Mouse (Mus musculus): ENCODE results near the gene Dnm3. TPM values are rescaled to one million over a fixed set of nuclear protein-coding genes. Genes with fewer than 3 reads are reported as not detected.

Gene Dnm3
- polyA plus RNA-seq, 1 experiment from 2014 or later = 1.5 TPM

- no peak for ATAC-seq (replicated peaks; ENCODE audit: insufficient number of reproducible peaks, low FRiP score, low TSS enrichment)
- Histone ChIP-seq H3K9me3 (replicated peaks; ENCODE audit: control insufficient read depth, low read length) (no peaks in the 10 kb centered on the region), H3K27ac (ENCODE audit: low read depth, low read length) (no peak overlapping the region), H3K4me1 (ENCODE audit: control insufficient read depth, insufficient read depth, low read length) (no peaks in the 10 kb centered on the region), H3K4me3 (ENCODE audit: low read depth, low read length) (no peak overlapping the region), H3K4me2 (no peak overlapping the region), H3K36me3 (ENCODE audit: control insufficient read depth, insufficient read depth, low read length) (no peaks in the 10 kb centered on the region), H3K27me3 (ENCODE audit: control insufficient read depth, insufficient read depth, low read length) (no peaks in the 10 kb centered on the region), H3K9ac (ENCODE audit: low read depth, low read length) (no peak overlapping the region)
Observed at GRCm38 (mm10) chr1:162222353-162222752, 255.5 kb downstream of the Dnm3 start.

- no peak overlapping the region for H3K4me3 ChIP-seq (ENCODE audit: low read depth, low read length)
- WGBS (ENCODE audit: insufficient replicate concordance) = 20% methylated on average over 4 of the region's 4 CpGs
Observed at GRCm38 (mm10) chr1:162221801-162222301, 256.0 kb downstream of the Dnm3 start.

GRCm38 (mm10) chr1:162220891-162221290 lies 256.9 kb downstream of the Dnm3 start:
- Histone ChIP-seq H3K27me3 (ENCODE audit: control insufficient read depth, insufficient read depth, low read length) (no peaks in the 10 kb centered on the region), H3K9ac (ENCODE audit: low read depth, low read length) (peak overlapping the region; percentile 61; the same call in 1 of the 2 replicates), H3K36me3 (ENCODE audit: control insufficient read depth, insufficient read depth, low read length) (no peaks in the 10 kb centered on the region), H3K9me3 (replicated peaks; ENCODE audit: control insufficient read depth, low read length) (no peaks in the 10 kb centered on the region), H3K4me3 (ENCODE audit: low read depth, low read length) (peak overlapping the region; percentile 25; the same call in 1 of the 2 replicates), H3K27ac (ENCODE audit: low read depth, low read length) (peak overlapping the region; percentile 64), H3K4me2 (peak overlapping the region; percentile 48), H3K4me1 (ENCODE audit: control insufficient read depth, insufficient read depth, low read length) (peaks cover 4% of the 10 kb centered on the region)
- ATAC-seq (replicated peaks; ENCODE audit: insufficient number of reproducible peaks, low FRiP score, low TSS enrichment) = no peak

More at GRCm38 (mm10) chr1:162221801-162222301, 256.0 kb downstream of the Dnm3 start:
- no peaks in the 10 kb centered on the region for H3K27me3 ChIP-seq (ENCODE audit: control insufficient read depth, insufficient read depth, low read length)
- 0 out of 2 replicates have a peak overlapping the region, but pooled peaks have one; percentile 62 for H3K27ac ChIP-seq (ENCODE audit: low read depth, low read length)
- no peaks in the 10 kb centered on the region for H3K9me3 ChIP-seq (replicated peaks; ENCODE audit: control insufficient read depth, low read length)
- no peak for ATAC-seq (replicated peaks; ENCODE audit: insufficient number of reproducible peaks, low FRiP score, low TSS enrichment)
- H3K4me1 ChIP-seq (ENCODE audit: control insufficient read depth, insufficient read depth, low read length) = no peaks in the 10 kb centered on the region
- H3K36me3 ChIP-seq (ENCODE audit: control insufficient read depth, insufficient read depth, low read length) = no peaks in the 10 kb centered on the region
- H3K4me2 ChIP-seq = peak overlapping the region; percentile 44
- H3K9ac ChIP-seq (ENCODE audit: low read depth, low read length) = no peak overlapping the region

- no peaks in the 10 kb centered on the region for H3K27me3 ChIP-seq (ENCODE audit: control insufficient read depth, insufficient read depth, low read length)
- no peaks in the 10 kb centered on the region for H3K36me3 ChIP-seq (ENCODE audit: control insufficient read depth, insufficient read depth, low read length)
- peaks cover 6% of the 10 kb centered on the region for H3K4me1 ChIP-seq (ENCODE audit: control insufficient read depth, insufficient read depth, low read length)
- H3K9me3 ChIP-seq (replicated peaks; ENCODE audit: control insufficient read depth, low read length) = no peaks in the 10 kb centered on the region
- WGBS (ENCODE audit: insufficient replicate concordance) = 68% methylated on average over 1 of the region's 1 CpGs
- no peak for ATAC-seq (replicated peaks; ENCODE audit: insufficient number of reproducible peaks, low FRiP score, low TSS enrichment)
- no peak overlapping the region for H3K9ac ChIP-seq (ENCODE audit: low read depth, low read length)
- peak overlapping the region; percentile 27 for H3K4me3 ChIP-seq (ENCODE audit: low read depth, low read length)
- peak overlapping the region; percentile 38; the same call in 1 of the 2 replicates for H3K4me2 ChIP-seq
- H3K27ac ChIP-seq (ENCODE audit: low read depth, low read length) = peak overlapping the region; percentile 97; the same call in 1 of the 2 replicates
Observed at GRCm38 (mm10) chr1:162219781-162220180, 258.1 kb downstream of the Dnm3 start.

GRCm38 (mm10) chr1:162218530-162219180 lies 259.2 kb downstream of the Dnm3 start:
- Histone ChIP-seq H3K4me3 (ENCODE audit: low read depth, low read length) (peak overlapping the region; percentile 44), H3K9me3 (replicated peaks; ENCODE audit: control insufficient read depth, low read length) (no peaks in the 10 kb centered on the region), H3K36me3 (ENCODE audit: control insufficient read depth, insufficient read depth, low read length) (no peaks in the 10 kb centered on the region), H3K9ac (ENCODE audit: low read depth, low read length) (peak overlapping the region; percentile 78), H3K4me1 (ENCODE audit: control insufficient read depth, insufficient read depth, low read length) (peaks cover 6% of the 10 kb centered on the region), H3K27ac (ENCODE audit: low read depth, low read length) (peak overlapping the region; percentile 97), H3K27me3 (ENCODE audit: control insufficient read depth, insufficient read depth, low read length) (no peaks in the 10 kb centered on the region), H3K4me2 (peak overlapping the region; percentile 56)
- 22% methylated on average over 8 of the region's 8 CpGs for WGBS (ENCODE audit: insufficient replicate concordance)
- ATAC-seq (replicated peaks; ENCODE audit: insufficient number of reproducible peaks, low FRiP score, low TSS enrichment) = no peak

- H3K9ac ChIP-seq (ENCODE audit: low read depth, low read length) = peak overlapping the region; percentile 78
- no peaks in the 10 kb centered on the region for H3K9me3 ChIP-seq (replicated peaks; ENCODE audit: control insufficient read depth, low read length)
- ATAC-seq (replicated peaks; ENCODE audit: insufficient number of reproducible peaks, low FRiP score, low TSS enrichment) = peak; percentile 85
- H3K4me3 ChIP-seq (ENCODE audit: low read depth, low read length) = peak overlapping the region; percentile 44
- 43% methylated on average over 15 of the region's 15 CpGs for WGBS (ENCODE audit: insufficient replicate concordance)
- H3K4me2 ChIP-seq = peak overlapping the region; percentile 56
- H3K27me3 ChIP-seq (ENCODE audit: control insufficient read depth, insufficient read depth, low read length) = no peaks in the 10 kb centered on the region
- H3K27ac ChIP-seq (ENCODE audit: low read depth, low read length) = peak overlapping the region; percentile 97
- H3K36me3 ChIP-seq (ENCODE audit: control insufficient read depth, insufficient read depth, low read length) = no peaks in the 10 kb centered on the region
- H3K4me1 ChIP-seq (ENCODE audit: control insufficient read depth, insufficient read depth, low read length) = peaks cover 6% of the 10 kb centered on the region
Observed at GRCm38 (mm10) chr1:162217340-162217974, 260.4 kb downstream of the Dnm3 start.

- no peak overlapping the region for H3K9ac ChIP-seq (ENCODE audit: low read depth, low read length)
- 32% methylated on average over 4 of the region's 4 CpGs for WGBS (ENCODE audit: insufficient replicate concordance)
- peak overlapping the region; percentile 23; the same call in 1 of the 2 replicates for H3K4me2 ChIP-seq
- no peaks in the 10 kb centered on the region for H3K27me3 ChIP-seq (ENCODE audit: control insufficient read depth, insufficient read depth, low read length)
- H3K9me3 ChIP-seq (replicated peaks; ENCODE audit: control insufficient read depth, low read length) = no peaks in the 10 kb centered on the region
- no peaks in the 10 kb centered on the region for H3K36me3 ChIP-seq (ENCODE audit: control insufficient read depth, insufficient read depth, low read length)
- peak overlapping the region; percentile 97 for H3K27ac ChIP-seq (ENCODE audit: low read depth, low read length)
- peaks cover 6% of the 10 kb centered on the region for H3K4me1 ChIP-seq (ENCODE audit: control insufficient read depth, insufficient read depth, low read length)
- no peak overlapping the region for H3K4me3 ChIP-seq (ENCODE audit: low read depth, low read length)
- ATAC-seq (replicated peaks; ENCODE audit: insufficient number of reproducible peaks, low FRiP score, low TSS enrichment) = peak; percentile 55; the same call in 1 of the 2 replicates
Observed at GRCm38 (mm10) chr1:162216656-162217055, 261.2 kb downstream of the Dnm3 start.

GRCm38 (mm10) chr1:162215743-162216142 lies 262.1 kb downstream of the Dnm3 start:
- no peak for ATAC-seq (replicated peaks; ENCODE audit: insufficient number of reproducible peaks, low FRiP score, low TSS enrichment)
- no peak overlapping the region for H3K4me3 ChIP-seq (ENCODE audit: low read depth, low read length)
- no peak overlapping the region for H3K9ac ChIP-seq (ENCODE audit: low read depth, low read length)
- H3K27ac ChIP-seq (ENCODE audit: low read depth, low read length) = peak overlapping the region; percentile 97
- no peaks in the 10 kb centered on the region for H3K9me3 ChIP-seq (replicated peaks; ENCODE audit: control insufficient read depth, low read length)
- no peak overlapping the region for H3K4me2 ChIP-seq
- no peaks in the 10 kb centered on the region for H3K36me3 ChIP-seq (ENCODE audit: control insufficient read depth, insufficient read depth, low read length)
- H3K27me3 ChIP-seq (ENCODE audit: control insufficient read depth, insufficient read depth, low read length) = no peaks in the 10 kb centered on the region
- 26% methylated on average over 5 of the region's 5 CpGs for WGBS (ENCODE audit: insufficient replicate concordance)
- H3K4me1 ChIP-seq (ENCODE audit: control insufficient read depth, insufficient read depth, low read length) = peaks cover 9% of the 10 kb centered on the region

All from heart, embryonic 11.5 days (tissue).